ENCODE assay signal across 7 mouse cellular contexts in the genomic region with DNA sequence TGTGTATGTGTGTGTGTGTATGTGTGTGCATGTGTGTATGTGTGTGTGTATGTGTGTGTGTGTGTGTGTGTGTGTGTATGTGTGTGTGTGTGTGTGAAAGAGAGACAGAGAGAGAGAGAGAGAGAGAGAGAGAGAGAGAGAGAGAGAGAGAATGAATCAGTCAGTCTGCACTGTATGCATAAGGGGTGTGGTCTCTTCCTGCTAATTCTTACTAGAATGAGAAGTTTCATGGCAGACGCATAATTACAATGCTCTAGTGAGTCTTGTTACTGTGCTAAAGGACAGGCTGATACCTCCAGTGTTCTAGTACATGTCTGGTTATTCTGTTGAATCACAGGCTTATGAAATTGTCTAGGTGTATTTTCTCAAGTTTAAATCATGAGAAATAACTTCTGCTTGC. TPM values are rescaled to one million over a fixed set of nuclear protein-coding genes. Genes with fewer than 3 reads are reported as not detected.
"Had no signal": no experiment of that assay in that cellular context is flagged by ENCODE, and none has a peak within 500 bp of the region (broad histone marks: within the 10 kb centered on the region; RNA-seq: fewer than 3 reads in every experiment).

No protein-coding gene starts in this region.

RNA-seq across cellular contexts. Expression of a gene that starts 27.7 kb away (rescaled TPM):
- polyA plus RNA-seq: macrophage had no signal

RNA-seq across cellular contexts. Expression of a gene that starts 51.8 kb away (rescaled TPM):
- polyA plus RNA-seq: macrophage; midbrain, embryonic 11.5 days; midbrain, embryonic 13.5 days; neural tube, embryonic 11.5 days; neural tube, embryonic 13.5 days; spleen, adult 2 months; thymus, postnatal 0 days had no signal
